Mouse (Mus musculus) thymus, postnatal 0 days (tissue): ENCODE data around the gene Gse1. TPM values are rescaled to one million over a fixed set of nuclear protein-coding genes. Genes with fewer than 3 reads are reported as not detected.
A peak's percentile ranks its signal among the peaks of the same experiment; 100 is the strongest.

ENCODE experiments used
- DNase-seq: peaks from one replicate; pipeline ENCODE4 v3.0.0-alpha.2; 2015; ENCODE audit warnings: low spot score
- polyA plus RNA-seq: library from polyadenylated mRNA; unstranded; fragments of >200 nt; fragmentation: Nextera tagmentation; extraction: Ambion mirVana; gene quantifications from 2 replicates; pipeline ENCODE4 v1.2.1, GENCODE M21; 2015

The Gse1 gene
- polyA plus RNA-seq, 1 experiment from 2014 or later = 35.9 TPM

GRCm38 (mm10) chr8:120491166-120491793, 263.0 kb downstream of the Gse1 start:
- DNase-seq = no peak

GRCm38 (mm10) chr8:120492193-120492880, 264.1 kb downstream of the Gse1 start:
- DNase-seq = no peak

- no peak for DNase-seq
These were observed 264.6 kb downstream of the Gse1 start for GRCm38 (mm10) chr8:120492881-120493220.

GRCm38 (mm10) chr8:120493508-120494464, 265.5 kb downstream of the Gse1 start:
- no peak for DNase-seq

GRCm38 (mm10) chr8:120494903-120495302, 266.6 kb downstream of the Gse1 start:
- no peak for DNase-seq

GRCm38 (mm10) chr8:120495461-120495860, 267.2 kb downstream of the Gse1 start:
- no peak for DNase-seq

GRCm38 (mm10) chr8:120496478-120496877, 268.2 kb downstream of the Gse1 start:
- no peak for DNase-seq

- peak; percentile 93 for DNase-seq
These were observed 269.3 kb downstream of the Gse1 start for GRCm38 (mm10) chr8:120497503-120497946.

- no peak for DNase-seq
These were observed 270.1 kb downstream of the Gse1 start for GRCm38 (mm10) chr8:120498349-120498831.

- no peak for DNase-seq
These were observed 270.8 kb downstream of the Gse1 start for GRCm38 (mm10) chr8:120498926-120499605.

- DNase-seq = peak; percentile 54
These were observed 272.5 kb downstream of the Gse1 start for GRCm38 (mm10) chr8:120500701-120501261.

GRCm38 (mm10) chr8:120501426-120501825, 273.2 kb downstream of the Gse1 start:
- peak; percentile 32 for DNase-seq

- DNase-seq = no peak
These were observed 274.2 kb downstream of the Gse1 start for GRCm38 (mm10) chr8:120502428-120502827.

GRCm38 (mm10) chr8:120504251-120505081, 276.2 kb downstream of the Gse1 start:
- DNase-seq = peak; percentile 84

GRCm38 (mm10) chr8:120505082-120505511, 276.8 kb downstream of the Gse1 start:
- no peak for DNase-seq

- DNase-seq = peak; percentile 39
These were observed 277.5 kb downstream of the Gse1 start for GRCm38 (mm10) chr8:120505619-120506310.

GRCm38 (mm10) chr8:120506562-120506961, 278.3 kb downstream of the Gse1 start:
- peak; percentile 33 for DNase-seq

- no peak for DNase-seq
These were observed 279.0 kb downstream of the Gse1 start for GRCm38 (mm10) chr8:120507290-120507689.
